Mouse (Mus musculus) MEL (cell line): ENCODE measurements around the gene Sgpp2. TPM values are rescaled to one million over a fixed set of nuclear protein-coding genes. Genes with fewer than 3 reads are reported as not detected.

Experiments
- DNase-seq: peaks from one replicate; pipeline ENCODE4 v3.0.0; 2011; ENCODE audit warnings: low read depth, low spot score
- H3K27ac ChIP-seq: 2 replicates; pipeline ENCODE4 v1.5.1; 2012; ENCODE audit warnings: low read depth, mild to moderate bottlenecking, control low read depth, low read length, moderate library complexity; ENCODE audit not compliant: control insufficient read depth
- H3K27me3 ChIP-seq, 2 experiments: fragments of 150-350 bp in 1 of 2; sonication (generic) in 1 of 2; 2 replicates each; pipeline ENCODE4 v1.6.1; 2012; ENCODE audit warnings: low read length in 2 of 2, mild to moderate bottlenecking in 2 of 2, improper control_type of control experiment in 1 of 2, moderate library complexity in 1 of 2; ENCODE audit not compliant: insufficient read depth in 2 of 2, control insufficient read depth in 1 of 2
- H3K36me3 ChIP-seq, 2 experiments: 2 replicates each; pipeline ENCODE4 v1.6.1; 2012 to 2014; ENCODE audit warnings: low read length in 2 of 2, improper control_type of control experiment in 1 of 2, inconsistent platforms in 1 of 2, mild to moderate bottlenecking in 1 of 2; ENCODE audit not compliant: insufficient read depth in 2 of 2, control insufficient read depth in 1 of 2
- H3K4me1 ChIP-seq, 2 experiments: fragments of 150-350 bp in 1 of 2; sonication (generic) in 1 of 2; 2 replicates each; pipeline ENCODE4 v1.6.1; 2012; ENCODE audit warnings: low read length in 2 of 2, improper control_type of control experiment in 1 of 2, mild to moderate bottlenecking in 1 of 2; ENCODE audit not compliant: insufficient read depth in 2 of 2, control insufficient read depth in 1 of 2
- H3K4me3 ChIP-seq, 2 experiments: fragments of 150-350 bp in 1 of 2; sonication (generic) in 1 of 2; 2 replicates each; pipeline ENCODE4 v1.5.1; 2012; ENCODE audit warnings: low read depth in 2 of 2, low read length in 2 of 2, mild to moderate bottlenecking in 2 of 2, moderate library complexity in 2 of 2, control low read depth in 1 of 2, improper control_type of control experiment in 1 of 2; ENCODE audit not compliant: control insufficient read depth in 1 of 2, insufficient read depth in 1 of 2
- H3K79me2 ChIP-seq: 2 replicates; pipeline ENCODE4 v1.6.1; 2012; ENCODE audit warnings: mild to moderate bottlenecking, low read length, moderate library complexity; ENCODE audit not compliant: control insufficient read depth, poor library complexity, insufficient read depth
- H3K9ac ChIP-seq: 2 replicates; pipeline ENCODE4 v1.6.1; 2012; ENCODE audit warnings: low read depth, mild to moderate bottlenecking, control low read depth, low read length, moderate library complexity; ENCODE audit not compliant: control insufficient read depth, poor library complexity, severe bottlenecking
- H3K9me3 ChIP-seq: fragments of 150-350 bp; sonication (generic); replicated peaks from 2 replicates; pipeline ENCODE4 v1.6.1; 2012; ENCODE audit warnings: mild to moderate bottlenecking, low read length, improper control_type of control experiment, moderate library complexity; ENCODE audit not compliant: insufficient read depth
- CHD1 ChIP-seq: IDR thresholded peaks from 2 replicates; pipeline ENCODE4 v1.6.1; 2012; ENCODE audit warnings: low read depth, mild to moderate bottlenecking, inconsistent platforms, low read length, improper control_type of control experiment
- CTCF ChIP-seq, 3 experiments: IDR thresholded peaks in 2 of 3; conservative IDR thresholded peaks in 1 of 3; 2 replicates each; pipeline ENCODE4 v1.5.1; 2011 to 2012; ENCODE audit warnings: low read length in 3 of 3, low read depth in 2 of 3, mild to moderate bottlenecking in 2 of 3, improper control_type of control experiment in 1 of 3, inconsistent platforms in 1 of 3, mixed read lengths in 1 of 3, moderate library complexity in 1 of 3; ENCODE audit not compliant: control insufficient read depth in 1 of 3, insufficient read depth in 1 of 3, poor library complexity in 1 of 3, severe bottlenecking in 1 of 3
- E2F4 ChIP-seq: IDR thresholded peaks from 2 replicates; pipeline ENCODE4 v1.6.1; 2011; ENCODE audit warnings: low read depth, low read length, improper control_type of control experiment, borderline replicate concordance
- ELF1 ChIP-seq: IDR thresholded peaks from 2 replicates; pipeline ENCODE4 v1.6.1; 2014; ENCODE audit warnings: low read depth, mild to moderate bottlenecking, inconsistent platforms, low read length, improper control_type of control experiment, moderate library complexity
- EP300 ChIP-seq, 2 experiments: IDR thresholded peaks; 2 replicates each; pipeline ENCODE4 v1.6.1; 2011; ENCODE audit warnings: improper control_type of control experiment in 2 of 2, low read length in 2 of 2, low read depth in 1 of 2, mild to moderate bottlenecking in 1 of 2
- ETS1 ChIP-seq: IDR thresholded peaks from 2 replicates; pipeline ENCODE4 v1.6.1; 2012; ENCODE audit warnings: low read depth, mild to moderate bottlenecking, inconsistent platforms, low read length, improper control_type of control experiment, moderate library complexity
- JUND ChIP-seq: IDR thresholded peaks from 2 replicates; pipeline ENCODE4 v1.6.1; 2011; ENCODE audit warnings: low read depth, mild to moderate bottlenecking, improper control_type of control experiment, low read length
- KAT2A ChIP-seq: conservative IDR thresholded peaks from 2 replicates; pipeline ENCODE4 v1.6.1; 2012; ENCODE audit warnings: low read depth, low read length, improper control_type of control experiment, inconsistent platforms
- MAFK ChIP-seq: IDR thresholded peaks from 2 replicates; pipeline ENCODE4 v1.6.1; 2011; ENCODE audit warnings: low read depth, mild to moderate bottlenecking, low read length, improper control_type of control experiment, borderline replicate concordance
- MAX ChIP-seq: IDR thresholded peaks from 2 replicates; pipeline ENCODE4 v1.6.1; 2011; ENCODE audit warnings: low read length, improper control_type of control experiment
- MYB ChIP-seq: IDR thresholded peaks from 2 replicates; pipeline ENCODE4 v1.6.1; 2011; ENCODE audit warnings: mild to moderate bottlenecking, low read depth, low read length, improper control_type of control experiment
- NRF1 ChIP-seq: IDR thresholded peaks from 2 replicates; pipeline ENCODE4 v1.6.1; 2014; ENCODE audit warnings: low read depth, mild to moderate bottlenecking, inconsistent platforms, low read length, improper control_type of control experiment, moderate library complexity; ENCODE audit not compliant: poor library complexity, insufficient read depth, severe bottlenecking
- POLR2AphosphoS5 ChIP-seq: IDR thresholded peaks from 2 replicates; pipeline ENCODE4 v1.6.1; 2012; ENCODE audit warnings: low read depth, borderline replicate concordance, mild to moderate bottlenecking, inconsistent platforms, low read length, moderate library complexity, mixed read lengths
- TAL1 ChIP-seq: IDR thresholded peaks from 2 replicates; pipeline ENCODE4 v1.6.1; 2012; ENCODE audit warnings: mild to moderate bottlenecking, inconsistent platforms, low read length, moderate library complexity, mixed read lengths
- TBP ChIP-seq: IDR thresholded peaks from 2 replicates; pipeline ENCODE4 v1.8.0; 2011; ENCODE audit warnings: low read depth, low read length, improper control_type of control experiment
- USF1 ChIP-seq: IDR thresholded peaks from 2 replicates; pipeline ENCODE4 v1.6.1; 2014; ENCODE audit warnings: low read depth, mild to moderate bottlenecking, inconsistent platforms, low read length, improper control_type of control experiment, moderate library complexity
- USF2 ChIP-seq, 2 experiments: IDR thresholded peaks; 2 replicates each; pipeline ENCODE4 v1.6.1; 2011 to 2012; ENCODE audit warnings: improper control_type of control experiment in 2 of 2, low read length in 2 of 2, borderline replicate concordance in 1 of 2, inconsistent platforms in 1 of 2, low read depth in 1 of 2, mild to moderate bottlenecking in 1 of 2; ENCODE audit not compliant: insufficient read depth in 1 of 2
- ZC3H11A ChIP-seq: IDR thresholded peaks from 2 replicates; pipeline ENCODE4 v1.6.1; 2012; ENCODE audit warnings: low read depth, mild to moderate bottlenecking, inconsistent platforms, low read length, improper control_type of control experiment
- ZKSCAN1 ChIP-seq: IDR thresholded peaks from 2 replicates; pipeline ENCODE4 v1.6.1; 2012; ENCODE audit warnings: low read depth, mild to moderate bottlenecking, inconsistent platforms, low read length, improper control_type of control experiment, moderate library complexity
- ZNF384 ChIP-seq: IDR thresholded peaks from 2 replicates; pipeline ENCODE4 v1.6.1; 2012; ENCODE audit warnings: low read depth, mild to moderate bottlenecking, inconsistent platforms, low read length, improper control_type of control experiment
- polyA plus RNA-seq, 2 experiments: library from polyadenylated mRNA; stranded (reverse) in 1 of 2; unstranded in 1 of 2; fragments of >175 nt in 1 of 2; fragments of >200 nt in 1 of 2; gene quantifications; 2 replicates each; pipeline versions ENCODE4 v1.2.1 to v1.2.4; 2012; ENCODE audit warnings: low replicate concordance in 2 of 2, low read depth in 1 of 2; ENCODE audit not compliant: insufficient read length in 2 of 2, insufficient read depth in 1 of 2, missing spikeins in 1 of 2
- total RNA-seq: library from RNA; depleted of rRNA; stranded (reverse); fragments of 300-350 nt; gene quantifications from 2 replicates; pipeline ENCODE4 v1.2.3, GENCODE M21; 2012

Sgpp2 gene
- total and polyA plus RNA-seq, 3 experiments = 0.08 to 0.12 TPM; not detected in 1

DNA sequence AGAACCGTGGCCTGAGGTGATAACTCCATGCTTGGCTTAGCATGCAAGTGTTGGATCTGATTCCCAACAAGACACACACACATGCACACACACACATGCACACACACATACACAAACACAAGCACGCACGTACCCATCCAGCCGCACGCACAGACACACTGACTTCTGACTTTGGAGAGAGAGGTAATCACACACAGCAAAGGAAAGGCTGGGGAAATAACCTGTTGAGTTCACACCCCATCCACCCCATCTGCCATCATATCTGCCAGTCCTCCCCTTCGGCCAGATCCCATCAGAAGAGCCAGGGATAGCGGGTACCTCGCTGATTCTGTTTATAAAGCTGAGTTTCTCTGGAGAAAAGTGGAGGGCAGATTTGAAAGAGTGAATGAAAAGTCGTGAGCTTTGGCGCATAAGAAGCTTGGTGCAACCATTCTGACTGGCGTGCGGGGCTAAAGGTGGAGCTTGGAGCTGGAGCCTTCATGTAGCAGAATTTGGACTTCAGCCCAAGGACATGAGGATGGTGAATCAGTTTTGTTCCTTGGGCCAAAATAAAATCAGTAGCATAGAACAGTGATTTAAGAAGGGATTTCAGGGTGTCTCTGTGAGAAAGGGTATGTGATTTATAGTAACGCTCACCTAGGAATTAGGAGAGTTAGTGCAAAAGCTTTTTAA is 8.1 kb downstream of the Sgpp2 start:
- Histone ChIP-seq H3K4me1 (no peaks in the 10 kb centered on the region), H3K4me3 (no peak overlapping the region), H3K9ac (no peak overlapping the region), H3K27ac (no peak overlapping the region)
- no peak for DNase-seq
- TF ChIP-seq TAL1 = no peak
- no peak for TF ChIP-seq CHD1
- TF ChIP-seq, all 39 proteins: peak for 0
- Histone ChIP-seq H3K9me3 (no peaks in the 10 kb centered on the region), H3K79me2 (no peaks in the 10 kb centered on the region), H3K27me3 (no peaks in the 10 kb centered on the region), H3K36me3 (no peaks in the 10 kb centered on the region)

GRCm38 (mm10) chr1:78320291-78320690 is 10.1 kb downstream of the Sgpp2 start:
- no peaks in the 10 kb centered on the region for H3K79me2 ChIP-seq
- no peak for DNase-seq
- H3K9ac ChIP-seq = no peak overlapping the region
- peaks cover 0 to 6% of the 10 kb centered on the region in 2 experiments; a peak in 2 of 4 replicates for H3K36me3 ChIP-seq
- TF ChIP-seq ZC3H11A = no peak
- no peak for TF ChIP-seq USF1
- TF ChIP-seq CTCF (IDR thresholded peaks at IDR 0.05 in 2 of 3, conservative IDR thresholded peaks at IDR 0.05 in 1 of 3; ENCODE audit: control insufficient read depth in 1 of 3, insufficient read depth in 1 of 3, low read depth in 2 of 3, low read length in 3 of 3, poor library complexity in 1 of 3, severe bottlenecking in 1 of 3) = no peak
- TF ChIP-seq JUND = no peak
- no peak for TF ChIP-seq TAL1
- no peak for TF ChIP-seq EP300 (IDR thresholded peaks at IDR 0.05; ENCODE audit: low read depth in 1 of 2, low read length in 2 of 2)
- no peak for TF ChIP-seq ZKSCAN1
- no peak for TF ChIP-seq MAX
- no peak for TF ChIP-seq USF2 (IDR thresholded peaks at IDR 0.05; ENCODE audit: borderline replicate concordance in 1 of 2, insufficient read depth in 1 of 2, low read depth in 1 of 2, low read length in 2 of 2)
- no peak for TF ChIP-seq NRF1
- no peak for TF ChIP-seq E2F4
- no peak for TF ChIP-seq ETS1
- TF ChIP-seq ELF1 = no peak
- no peak for TF ChIP-seq MYB
- TF ChIP-seq TBP = no peak
- TF ChIP-seq CHD1 = no peak
- TF ChIP-seq KAT2A = no peak
- no peak for TF ChIP-seq POLR2AphosphoS5
- no peak for TF ChIP-seq ZNF384
- TF ChIP-seq MAFK = no peak
- TF ChIP-seq, all 39 proteins: peak for 0
- H3K27ac ChIP-seq = no peak overlapping the region
- no peak overlapping the region for H3K4me3 ChIP-seq
- peaks cover 0 to 5% of the 10 kb centered on the region in 2 experiments; a peak in 1 of 4 replicates for H3K4me1 ChIP-seq
- no peaks in the 10 kb centered on the region for H3K9me3 ChIP-seq
- H3K27me3 ChIP-seq = no peaks in the 10 kb centered on the region
